Mouse (Mus musculus): ENCODE results near the gene Stard13. TPM values are rescaled to one million over a fixed set of nuclear protein-coding genes. Genes with fewer than 3 reads are reported as not detected.

Gene Stard13
- polyA plus RNA-seq, 1 experiment from 2014 or later: 10.9 TPM

GRCm38 (mm10) chr5:151080276-151080675 is 153.4 kb downstream of the Stard13 start:
- Histone ChIP-seq H3K4me2 (replicated peaks) (no peak overlapping the region), H3K27ac (no peak overlapping the region), H3K36me3 (0 out of 2 replicates have a peak, but pooled peaks cover 4% of the 10 kb centered on the region), H3K27me3 (no peaks in the 10 kb centered on the region), H3K9ac (no peak overlapping the region), H3K9me3 (peaks cover 3% of the 10 kb centered on the region; the same call in 1 of the 2 replicates), H3K4me1 (no peaks in the 10 kb centered on the region), H3K4me3 (no peak overlapping the region)
- ATAC-seq (ENCODE audit: low FRiP score, low read depth): no peak
- 80% methylated on average over 4 of the region's 4 CpGs for WGBS

- no peak for ATAC-seq (ENCODE audit: low FRiP score, low read depth)
- WGBS: 93% methylated on average over 2 of the region's 2 CpGs
- H3K27me3 ChIP-seq: no peaks in the 10 kb centered on the region
Observed at GRCm38 (mm10) chr5:151077953-151078352, 155.7 kb downstream of the Stard13 start.

GRCm38 (mm10) chr5:151076917-151077316 is 156.7 kb downstream of the Stard13 start:
- no peak overlapping the region for H3K4me2 ChIP-seq (replicated peaks)
- ATAC-seq (ENCODE audit: low FRiP score, low read depth): no peak
- WGBS: 65% methylated on average over 3 of the region's 3 CpGs
- H3K4me3 ChIP-seq: no peak overlapping the region
- no peaks in the 10 kb centered on the region for H3K27me3 ChIP-seq
- peaks cover 6% of the 10 kb centered on the region for H3K4me1 ChIP-seq
- no peak overlapping the region for H3K9ac ChIP-seq
- H3K27ac ChIP-seq: no peak overlapping the region
- 0 out of 2 replicates have a peak, but pooled peaks cover 7% of the 10 kb centered on the region for H3K36me3 ChIP-seq
- H3K9me3 ChIP-seq: peaks cover 5% of the 10 kb centered on the region; the same call in 1 of the 2 replicates

More at GRCm38 (mm10) chr5:151077953-151078352, 155.7 kb downstream of the Stard13 start:
- Histone ChIP-seq H3K36me3 (0 out of 2 replicates have a peak, but pooled peaks cover 5% of the 10 kb centered on the region), H3K4me2 (replicated peaks) (no peak overlapping the region), H3K27ac (no peak overlapping the region), H3K9me3 (peaks cover 5% of the 10 kb centered on the region; the same call in 1 of the 2 replicates), H3K9ac (no peak overlapping the region), H3K4me1 (no peaks in the 10 kb centered on the region), H3K4me3 (no peak overlapping the region)

GRCm38 (mm10) chr5:151074282-151074681 is 159.4 kb downstream of the Stard13 start:
- ATAC-seq (ENCODE audit: low FRiP score, low read depth): no peak
- 0 out of 2 replicates have a peak, but pooled peaks cover 7% of the 10 kb centered on the region for H3K36me3 ChIP-seq
- no peak overlapping the region for H3K27ac ChIP-seq
- H3K27me3 ChIP-seq: no peaks in the 10 kb centered on the region
- no peak overlapping the region for H3K4me3 ChIP-seq
- H3K4me1 ChIP-seq: peaks cover 32% of the 10 kb centered on the region
- WGBS: 85% methylated on average over 4 of the region's 4 CpGs
- no peak overlapping the region for H3K9ac ChIP-seq
- H3K9me3 ChIP-seq: peaks cover 5% of the 10 kb centered on the region; the same call in 1 of the 2 replicates
- H3K4me2 ChIP-seq (replicated peaks): no peak overlapping the region

- Histone ChIP-seq H3K36me3 (0 out of 2 replicates have a peak, but pooled peaks cover 7% of the 10 kb centered on the region), H3K9me3 (peaks cover 5% of the 10 kb centered on the region; the same call in 1 of the 2 replicates), H3K4me2 (replicated peaks) (no peak overlapping the region), H3K4me1 (peaks cover 32% of the 10 kb centered on the region), H3K9ac (no peak overlapping the region), H3K4me3 (no peak overlapping the region), H3K27ac (peak overlapping the region; percentile 34; the same call in 1 of the 2 replicates), H3K27me3 (no peaks in the 10 kb centered on the region)
- peak; percentile 57; the same call in 1 of the 2 replicates for ATAC-seq (ENCODE audit: low FRiP score, low read depth)
- 37% methylated on average over 6 of the region's 6 CpGs for WGBS
Observed at GRCm38 (mm10) chr5:151071430-151071829, 162.2 kb downstream of the Stard13 start.

GRCm38 (mm10) chr5:151070896-151071295 is 162.7 kb downstream of the Stard13 start:
- Histone ChIP-seq H3K4me2 (replicated peaks) (peak overlapping the region; percentile 24; the same call in 1 of the 2 replicates), H3K9me3 (peaks cover 5% of the 10 kb centered on the region; the same call in 1 of the 2 replicates), H3K27ac (peak overlapping the region; percentile 34; the same call in 1 of the 2 replicates), H3K36me3 (0 out of 2 replicates have a peak, but pooled peaks cover 7% of the 10 kb centered on the region), H3K4me1 (peaks cover 32% of the 10 kb centered on the region), H3K4me3 (no peak overlapping the region), H3K27me3 (no peaks in the 10 kb centered on the region), H3K9ac (no peak overlapping the region)
- peak; percentile 76 for ATAC-seq (ENCODE audit: low FRiP score, low read depth)
- WGBS: 14% methylated on average over 6 of the region's 6 CpGs

GRCm38 (mm10) chr5:151069569-151069968 is 164.1 kb downstream of the Stard13 start:
- Histone ChIP-seq H3K4me1 (peaks cover 35% of the 10 kb centered on the region), H3K27me3 (no peaks in the 10 kb centered on the region), H3K4me2 (replicated peaks) (no peak overlapping the region), H3K9ac (no peak overlapping the region), H3K36me3 (0 out of 2 replicates have a peak, but pooled peaks cover 3% of the 10 kb centered on the region), H3K9me3 (no peaks in the 10 kb centered on the region), H3K27ac (peak overlapping the region; percentile 61; the same call in 1 of the 2 replicates), H3K4me3 (no peak overlapping the region)
- no peak for ATAC-seq (ENCODE audit: low FRiP score, low read depth)
- 71% methylated on average over 2 of the region's 2 CpGs for WGBS

- H3K36me3 ChIP-seq: peaks cover 19% of the 10 kb centered on the region
- no peak overlapping the region for H3K27ac ChIP-seq
- H3K9me3 ChIP-seq: peaks cover 6% of the 10 kb centered on the region; the same call in 1 of the 2 replicates
- H3K4me1 ChIP-seq: peaks cover 21% of the 10 kb centered on the region
- H3K9ac ChIP-seq: no peak overlapping the region
- no peak overlapping the region for H3K4me2 ChIP-seq (replicated peaks)
- H3K4me3 ChIP-seq: no peak overlapping the region
- no peak for ATAC-seq (ENCODE audit: low FRiP score, low read depth)
- H3K27me3 ChIP-seq: no peaks in the 10 kb centered on the region
- 72% methylated on average over 5 of the region's 5 CpGs for WGBS
Observed at GRCm38 (mm10) chr5:151066016-151066415, 167.6 kb downstream of the Stard13 start.

- WGBS: 76% methylated on average over 1 of the region's 1 CpGs
- no peak overlapping the region for H3K4me2 ChIP-seq (replicated peaks)
- no peak overlapping the region for H3K9ac ChIP-seq
- no peak overlapping the region for H3K27ac ChIP-seq
- H3K27me3 ChIP-seq: no peaks in the 10 kb centered on the region
- no peak for ATAC-seq (ENCODE audit: low FRiP score, low read depth)
- H3K36me3 ChIP-seq: peaks cover 19% of the 10 kb centered on the region
- H3K4me1 ChIP-seq: peaks cover 20% of the 10 kb centered on the region
- H3K4me3 ChIP-seq: no peak overlapping the region
- H3K9me3 ChIP-seq: peaks cover 6% of the 10 kb centered on the region; the same call in 1 of the 2 replicates
Observed at GRCm38 (mm10) chr5:151065228-151065627, 168.4 kb downstream of the Stard13 start.

GRCm38 (mm10) chr5:151061942-151062341 is 171.7 kb downstream of the Stard13 start:
- Histone ChIP-seq H3K9ac (no peak overlapping the region), H3K4me1 (peaks cover 17% of the 10 kb centered on the region), H3K27me3 (no peaks in the 10 kb centered on the region), H3K4me2 (replicated peaks) (no peak overlapping the region), H3K4me3 (no peak overlapping the region), H3K9me3 (peaks cover 6% of the 10 kb centered on the region; the same call in 1 of the 2 replicates), H3K36me3 (peaks cover 28% of the 10 kb centered on the region), H3K27ac (no peak overlapping the region)
- no peak for ATAC-seq (ENCODE audit: low FRiP score, low read depth)
- 97% methylated on average over 2 of the region's 2 CpGs for WGBS

- H3K9ac ChIP-seq: no peak overlapping the region
- no peak overlapping the region for H3K27ac ChIP-seq
- 41% methylated on average over 12 of the region's 12 CpGs for WGBS
- H3K36me3 ChIP-seq: peaks cover 34% of the 10 kb centered on the region
- no peak overlapping the region for H3K4me2 ChIP-seq (replicated peaks)
- peaks cover 6% of the 10 kb centered on the region; the same call in 1 of the 2 replicates for H3K9me3 ChIP-seq
- peaks cover 30% of the 10 kb centered on the region for H3K4me1 ChIP-seq
- H3K4me3 ChIP-seq: no peak overlapping the region
- no peak for ATAC-seq (ENCODE audit: low FRiP score, low read depth)
- H3K27me3 ChIP-seq: no peaks in the 10 kb centered on the region
Observed at GRCm38 (mm10) chr5:151060476-151060875, 173.2 kb downstream of the Stard13 start.

GRCm38 (mm10) chr5:151059772-151060171 is 173.9 kb downstream of the Stard13 start:
- Histone ChIP-seq H3K4me1 (peaks cover 33% of the 10 kb centered on the region), H3K9me3 (peaks cover 6% of the 10 kb centered on the region; the same call in 1 of the 2 replicates), H3K9ac (no peak overlapping the region), H3K4me2 (replicated peaks) (no peak overlapping the region), H3K4me3 (no peak overlapping the region), H3K27ac (no peak overlapping the region), H3K36me3 (peaks cover 36% of the 10 kb centered on the region), H3K27me3 (no peaks in the 10 kb centered on the region)
- 74% methylated on average over 5 of the region's 5 CpGs for WGBS
- no peak for ATAC-seq (ENCODE audit: low FRiP score, low read depth)
